Mouse (Mus musculus) embryo, embryonic 9.5 days (tissue): ENCODE data around the gene Draxin.

Experiments
- DNase-seq: peaks from one replicate; pipeline ENCODE4 v3.0.0-alpha.2; 2017; ENCODE audit errors: extremely low spot score

Gene Draxin

GRCm38 (mm10) chr4:148083176-148083899, 47.2 kb downstream of the Draxin start:
- DNase-seq: no peak

DNA sequence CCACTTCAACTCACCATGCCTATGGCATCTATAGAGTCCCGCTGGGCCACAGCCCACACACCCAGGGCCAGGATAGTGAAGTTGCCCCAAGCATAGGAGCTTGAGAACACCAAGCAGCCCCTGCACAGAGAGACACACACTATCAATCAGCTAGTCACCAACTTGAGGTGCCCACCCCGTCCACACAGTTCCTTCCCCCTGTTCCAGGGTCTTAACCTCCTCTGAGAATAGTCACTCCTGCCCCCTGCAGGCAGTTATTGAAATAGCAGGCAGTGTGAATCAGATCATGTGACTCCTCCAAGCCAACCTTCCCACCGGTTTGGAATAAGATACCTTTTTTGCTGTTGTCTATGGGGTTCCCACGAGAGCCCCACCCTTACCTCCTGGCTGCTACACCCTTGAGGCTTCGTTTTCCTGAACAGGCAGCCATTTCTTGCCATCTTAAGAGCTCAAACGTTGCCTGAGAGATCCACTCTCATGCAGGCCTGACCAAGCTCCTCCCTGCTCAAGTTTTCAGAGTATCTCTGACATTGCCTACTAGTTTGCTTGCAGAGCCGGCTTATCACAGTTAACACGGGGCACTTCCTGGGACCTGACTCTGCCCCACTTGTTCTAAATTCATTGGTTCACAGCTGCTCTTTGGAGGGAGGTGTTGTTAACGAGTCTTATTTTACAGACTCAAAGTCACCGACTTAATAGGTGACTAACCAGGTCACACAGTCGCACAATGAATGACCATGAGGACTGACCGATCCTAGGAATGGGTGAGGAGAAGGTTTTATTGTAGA, 48.0 kb downstream of the Draxin start:
- peak; percentile 70 for DNase-seq

- DNase-seq: no peak
Measured at GRCm38 (mm10) chr4:148081201-148081600, 49.3 kb downstream of the Draxin start.

DNA sequence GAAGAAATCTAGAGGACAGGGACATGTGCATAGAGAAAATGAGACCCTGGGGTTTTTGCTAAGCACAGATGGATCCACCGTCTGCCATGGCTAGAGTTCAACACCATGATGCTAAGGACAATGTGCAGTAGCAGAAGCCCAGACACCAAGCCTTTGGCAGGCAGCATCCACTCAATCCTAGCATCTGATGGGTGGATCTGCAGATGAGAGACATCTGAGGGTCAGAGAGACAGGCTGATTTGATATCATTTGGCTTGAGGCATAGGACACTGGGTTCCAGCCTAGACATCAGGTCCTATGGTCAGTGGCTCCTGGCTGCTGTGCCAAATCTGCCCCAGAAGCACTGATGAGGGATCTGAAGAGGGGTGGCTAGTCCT, 49.9 kb downstream of the Draxin start:
- no peak for DNase-seq

- no peak for DNase-seq
Measured at GRCm38 (mm10) chr4:148079944-148080596, 50.4 kb downstream of the Draxin start.

DNA sequence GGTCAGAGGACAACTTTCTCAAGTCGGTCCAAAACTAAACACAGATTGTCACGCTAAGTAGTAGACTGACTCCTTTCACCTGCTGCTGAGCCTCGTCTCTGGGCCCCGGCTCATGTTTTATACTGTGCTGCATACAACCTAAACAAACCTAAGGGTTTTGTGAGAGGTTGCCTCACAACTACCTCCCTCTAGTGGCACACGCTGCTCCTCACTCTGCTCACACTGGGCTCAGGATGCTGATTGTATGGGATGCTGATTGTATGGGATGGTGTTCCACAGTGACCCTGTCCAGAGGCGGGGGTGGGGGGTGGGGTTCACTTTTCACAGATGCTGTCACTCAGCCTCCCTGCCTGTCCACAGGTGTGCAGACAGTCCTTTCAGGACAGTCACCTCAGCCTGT, 51.3 kb downstream of the Draxin start:
- DNase-seq: no peak

DNA sequence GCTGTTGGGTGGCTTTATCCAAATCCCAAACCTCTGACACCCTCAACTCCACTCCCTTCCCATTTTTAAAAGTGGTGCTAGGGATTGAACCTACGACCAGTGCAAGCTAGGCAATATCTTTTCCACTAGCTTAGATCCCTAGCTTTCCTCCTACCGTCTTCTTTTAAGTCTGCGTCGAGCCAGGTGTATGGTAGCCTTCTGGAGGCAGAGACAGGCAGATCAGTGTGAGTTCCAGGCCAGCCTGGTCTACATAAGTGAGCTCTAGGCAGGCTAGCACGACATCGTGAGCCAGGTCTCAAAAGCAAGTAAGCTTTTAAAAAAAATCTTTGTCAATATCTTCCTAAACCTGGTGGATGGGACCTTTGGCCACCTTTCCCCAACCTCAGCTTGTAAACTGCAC, 54.6 kb downstream of the Draxin start:
- no peak for DNase-seq

DNA sequence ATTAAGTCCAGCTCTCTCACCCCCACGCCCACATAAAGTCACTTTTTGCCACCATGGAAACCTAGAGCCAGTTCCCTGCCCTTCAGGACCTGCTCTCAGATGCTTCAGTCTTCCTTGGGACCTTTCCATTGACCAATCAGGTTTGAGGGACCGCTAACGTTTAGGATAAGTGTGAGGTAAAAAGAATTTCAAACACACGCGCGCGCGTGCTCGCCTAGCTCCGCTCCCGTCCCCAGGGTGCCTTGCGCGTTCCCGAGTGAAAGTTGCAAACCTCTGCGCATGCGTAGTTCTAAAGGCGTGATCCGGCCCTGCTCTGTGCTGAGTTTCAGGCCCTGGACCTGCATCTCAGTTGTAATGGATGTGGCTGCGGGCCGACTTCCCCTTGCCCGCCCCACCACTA, 55.2 kb downstream of the Draxin start:
- peak; percentile 66 for DNase-seq

DNA sequence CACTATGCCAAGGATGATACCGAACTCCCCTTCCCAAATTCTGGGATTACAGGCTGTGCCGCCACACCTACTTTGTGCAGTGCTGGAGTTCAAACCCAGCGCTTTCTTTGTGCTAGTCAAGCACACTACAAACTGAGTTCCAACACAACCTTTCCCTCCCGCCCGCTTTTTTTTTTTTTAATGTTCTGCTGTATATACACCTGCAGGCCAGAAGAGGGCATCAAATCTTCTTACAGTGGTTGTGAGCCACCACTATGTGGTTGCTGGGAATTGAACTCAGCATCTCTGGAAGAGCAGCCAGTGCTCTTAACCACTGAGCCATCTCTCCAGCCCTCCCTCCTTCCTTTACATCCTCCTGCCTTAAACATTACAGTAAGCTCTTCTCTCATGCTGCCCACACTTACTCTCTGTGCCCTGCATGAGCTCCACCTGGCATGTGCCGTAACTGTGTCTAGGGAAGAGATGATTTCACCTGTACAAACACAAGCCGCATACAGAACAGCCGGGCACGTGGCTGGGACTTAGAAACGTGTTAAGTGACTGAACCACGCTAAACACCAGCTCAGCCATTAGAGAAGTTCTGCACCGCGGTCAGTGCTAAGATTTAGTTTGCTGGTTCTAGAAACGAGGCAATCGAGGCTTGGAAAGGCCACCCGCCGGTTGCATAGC, 55.8 kb downstream of the Draxin start:
- peak; percentile 42 for DNase-seq

- DNase-seq: no peak
Measured at GRCm38 (mm10) chr4:148071508-148071907, 59.0 kb downstream of the Draxin start.

DNA sequence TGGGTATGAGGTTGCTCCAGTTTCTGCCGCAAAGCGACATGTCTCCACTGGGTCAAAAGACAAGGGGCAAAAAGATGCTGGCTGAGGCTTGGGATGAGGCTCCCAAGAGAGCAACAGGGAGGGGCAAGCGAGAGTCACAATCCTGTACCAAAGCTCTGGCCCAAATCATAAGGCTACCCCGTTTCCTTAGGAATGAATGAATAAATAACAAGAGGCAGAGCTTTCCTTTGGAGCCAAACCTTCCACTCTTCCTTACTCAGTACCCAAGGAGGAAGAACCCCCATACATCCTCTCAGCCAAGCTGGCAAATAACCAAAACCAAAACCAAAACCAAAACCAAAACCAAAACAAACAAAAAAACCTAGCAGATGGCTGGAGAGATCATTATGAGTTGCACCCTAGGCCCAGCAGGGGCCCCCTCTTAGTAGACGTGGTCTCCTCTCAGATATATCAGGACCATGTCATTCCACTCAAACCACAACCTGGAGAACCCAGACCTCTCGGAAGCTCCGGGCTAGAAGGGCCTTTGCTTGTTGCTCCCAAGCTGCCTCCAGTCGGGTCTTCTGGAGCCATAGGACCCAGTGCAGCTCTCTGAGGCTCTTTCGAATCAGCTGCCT, 60.8 kb downstream of the Draxin start:
- no peak for DNase-seq

DNA sequence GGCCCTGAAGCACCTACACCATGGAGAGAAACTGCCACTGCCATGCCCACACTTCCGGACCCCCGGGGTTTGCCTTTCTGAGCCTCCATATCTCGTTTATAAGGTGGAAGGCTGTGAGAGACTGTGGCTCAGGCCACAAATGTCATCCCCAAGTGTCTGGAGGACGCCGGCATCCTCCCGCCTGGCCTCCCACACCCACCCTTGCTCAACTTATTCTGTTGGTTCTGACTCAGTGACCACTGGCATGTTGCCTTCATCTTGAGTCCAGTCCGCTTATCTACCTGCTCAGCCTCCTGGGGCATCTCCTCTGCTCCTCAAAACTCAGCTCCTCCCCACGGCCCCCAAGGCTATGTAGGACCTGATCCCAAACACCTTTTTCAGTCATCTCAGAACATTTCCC, 63.2 kb downstream of the Draxin start:
- no peak for DNase-seq

DNA sequence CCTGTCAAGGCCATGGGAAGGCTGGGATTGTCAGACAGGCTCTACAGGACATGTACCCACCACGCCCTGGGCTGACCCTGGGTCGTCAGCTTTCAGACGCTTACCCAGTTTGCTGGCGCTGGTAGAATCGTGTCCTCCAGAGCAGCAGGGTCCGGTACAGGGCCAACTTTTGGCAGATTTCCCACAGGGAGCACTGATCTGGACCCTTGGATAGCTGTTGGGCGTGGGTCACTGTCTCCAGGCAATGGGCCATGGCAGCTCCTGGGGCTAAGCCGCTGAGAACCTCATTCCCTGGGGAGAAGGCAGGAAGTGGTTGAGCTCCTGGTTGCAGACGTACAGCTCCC, 64.1 kb downstream of the Draxin start:
- DNase-seq: no peak

DNA sequence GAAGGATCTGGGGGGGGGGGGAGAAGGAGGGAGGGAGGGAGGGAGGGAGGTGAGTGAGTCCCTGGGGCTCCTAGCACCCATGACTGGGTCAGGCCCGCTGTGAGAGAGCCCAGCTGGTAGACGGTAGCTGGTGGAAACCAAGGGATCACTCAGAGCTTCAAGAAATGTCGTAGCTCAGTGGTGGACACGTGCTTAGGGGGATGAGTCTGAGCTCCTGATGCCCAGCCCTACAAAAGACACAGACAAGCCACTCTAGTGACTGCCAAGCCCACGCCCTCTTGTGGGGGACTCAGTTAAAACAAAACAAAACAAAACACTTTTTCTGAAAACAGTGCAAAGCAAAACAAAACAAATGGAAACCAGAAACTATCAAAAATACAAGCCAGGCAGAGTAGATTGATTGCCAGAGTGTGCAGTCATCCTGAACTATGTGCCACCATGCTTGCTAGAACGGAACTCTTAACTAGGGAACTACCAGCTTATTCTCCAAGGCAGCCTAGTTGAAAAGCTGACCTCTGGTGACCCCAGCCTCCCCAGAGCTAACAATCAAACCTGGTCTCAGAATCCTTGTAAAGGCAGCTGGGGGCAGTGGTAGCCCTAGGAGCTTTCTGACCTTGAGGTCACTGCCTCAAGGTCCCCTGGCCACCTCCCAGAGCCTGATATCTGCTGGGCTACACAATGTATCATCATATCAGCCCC, 64.6 kb downstream of the Draxin start:
- peak; percentile 43 for DNase-seq

GRCm38 (mm10) chr4:148061086-148061480, 69.4 kb downstream of the Draxin start:
- no peak for DNase-seq

DNA sequence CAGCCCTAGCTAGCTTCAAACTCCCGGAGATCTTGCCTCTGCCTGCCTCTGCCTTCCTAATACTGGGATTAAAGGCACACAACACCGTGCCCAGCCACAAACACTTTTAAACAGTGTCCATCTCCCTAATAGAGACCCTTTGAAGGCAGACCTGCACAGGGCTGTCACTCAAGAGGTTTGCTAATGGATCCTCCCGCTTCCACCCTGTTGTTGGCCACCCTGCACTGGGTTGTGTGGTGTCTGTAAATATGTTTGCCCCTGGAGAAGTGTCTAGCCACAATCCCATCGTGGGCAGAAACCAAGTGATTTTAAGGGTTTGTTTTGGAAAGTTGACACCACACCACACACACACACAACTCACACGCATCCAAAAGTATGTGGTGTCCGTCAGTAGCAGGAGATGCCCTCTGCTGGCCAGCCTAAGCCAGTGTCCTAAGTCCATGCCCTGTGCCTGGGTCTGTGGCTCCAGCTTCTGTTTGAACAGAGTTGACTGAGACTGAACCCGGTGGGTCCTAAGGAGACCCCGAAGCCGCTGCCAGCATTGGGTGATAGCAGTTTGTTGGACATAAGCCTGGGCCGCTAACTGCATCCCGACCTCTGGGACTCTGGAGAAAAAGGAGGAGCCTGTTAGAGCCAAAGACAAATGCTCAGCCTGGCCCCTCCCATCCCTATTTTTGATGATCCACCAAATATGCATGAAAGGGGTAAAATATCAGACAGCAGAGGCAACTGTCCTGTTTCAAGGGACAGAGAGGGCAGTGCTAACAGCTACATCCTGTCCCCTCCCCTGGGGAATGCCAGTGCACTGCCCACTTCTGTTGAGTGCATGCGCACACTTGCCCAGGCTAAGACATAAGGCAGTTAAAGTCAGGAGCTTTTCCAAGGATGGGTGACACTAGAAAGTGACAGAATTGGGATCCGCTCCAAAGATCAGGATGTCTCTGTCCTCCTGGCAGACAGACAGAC, 70.1 kb downstream of the Draxin start:
- DNase-seq: peak; percentile 37

GRCm38 (mm10) chr4:148058993-148059392, 71.5 kb downstream of the Draxin start:
- DNase-seq: no peak

GRCm38 (mm10) chr4:148058218-148058819, 72.2 kb downstream of the Draxin start:
- no peak for DNase-seq

DNA sequence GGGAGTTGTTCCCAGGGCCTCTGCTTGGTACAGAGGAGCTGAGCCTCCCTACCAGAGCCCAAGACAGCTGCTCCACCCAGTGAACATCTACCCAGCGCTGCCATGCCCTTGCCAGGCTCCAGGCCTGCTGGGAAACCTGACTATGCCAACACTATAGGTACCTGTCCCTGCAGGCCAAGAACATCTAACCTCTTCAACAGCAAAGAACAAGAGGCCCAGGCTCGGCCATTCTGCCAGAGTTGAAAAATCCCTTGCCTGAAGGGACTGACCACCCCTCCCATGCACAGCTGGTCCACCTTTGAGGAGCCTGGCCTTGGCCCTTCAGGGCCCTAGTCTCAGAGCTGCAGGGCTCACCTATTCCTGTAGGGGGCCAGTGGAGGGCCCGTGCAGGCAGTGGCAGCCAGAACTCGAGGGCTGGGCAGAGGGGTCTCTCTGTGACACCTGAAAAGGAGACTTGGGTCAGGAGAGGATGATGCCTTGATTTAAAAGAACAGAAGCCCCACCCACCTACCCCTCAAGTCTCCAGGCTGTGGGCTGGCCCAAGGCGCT, 72.8 kb downstream of the Draxin start:
- DNase-seq: no peak
